13 mouse cellular contexts compared by ENCODE assay signal in the genomic region with DNA sequence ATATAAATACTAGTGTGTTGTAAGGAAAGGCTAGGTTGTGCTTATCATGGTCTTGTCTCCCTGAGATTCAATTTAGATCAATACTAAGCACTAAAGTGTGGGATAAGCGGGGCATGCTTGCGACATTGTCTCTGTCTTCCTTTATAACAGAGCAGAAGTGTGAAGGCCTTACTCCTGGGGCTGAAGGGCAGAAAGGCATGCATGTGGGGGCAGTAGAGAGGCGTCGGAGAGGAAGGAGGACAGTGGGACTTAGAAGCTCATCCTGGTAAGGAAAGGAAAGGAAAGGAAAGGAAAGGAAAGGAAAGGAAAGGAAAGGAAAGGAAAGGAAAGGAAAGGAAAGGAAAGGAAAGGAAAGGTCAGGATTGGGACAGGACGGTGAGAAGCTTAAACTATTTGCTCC. TPM values are rescaled to one million over a fixed set of nuclear protein-coding genes. Genes with fewer than 3 reads are reported as not detected.
A peak's percentile ranks its signal among the peaks of the same experiment; 100 is the strongest.
DNase-seq lines count a peak whose midpoint lies in the region; ATAC-seq and TF ChIP-seq lines count a peak whose summit lies in the region.
"Had no signal": no experiment of that assay in that cellular context is flagged by ENCODE, and none has a peak within 500 bp of the region (broad histone marks: within the 10 kb centered on the region; RNA-seq: fewer than 3 reads in every experiment).

No protein-coding gene starts in this region.

- peak; percentile 49 for TF ChIP-seq CTCF in liver, postnatal 0 days (IDR thresholded peaks at IDR 0.05; ENCODE audit: low read depth)
- peak in 1 of 2 experiments; percentile 55; a peak in 2 of 4 replicates for TF ChIP-seq CTCF in CH12.LX (conservative IDR thresholded peaks at IDR 0.05 in 1 of 2, IDR thresholded peaks at IDR 0.05 in 1 of 2; ENCODE audit: low read depth in 2 of 2, low read length in 2 of 2)
- TF ChIP-seq CTCF in cortical plate, adult 2 months (IDR thresholded peaks at IDR 0.05; ENCODE audit: extremely low read depth, insufficient read depth, low read length), result peak; percentile 27; the same call in 1 of the 2 replicates

- no peak for TF ChIP-seq EP300 in liver, postnatal 0 days (IDR thresholded peaks at IDR 0.05; ENCODE audit: low read depth)
- TF ChIP-seq EP300 in CH12.LX (IDR thresholded peaks at IDR 0.05; ENCODE audit: low read length), result no peak

- no peaks in the 10 kb centered on the region for H3K36me3 ChIP-seq in hindbrain, embryonic 11.5 days (ENCODE audit: control insufficient read depth, insufficient read depth, low read length)
- H3K36me3 ChIP-seq in hindbrain, embryonic 14.5 days (replicated peaks; ENCODE audit: control insufficient read depth, insufficient read depth), result no peaks in the 10 kb centered on the region
- H3K36me3 ChIP-seq in liver, postnatal 0 days (replicated peaks; ENCODE audit: insufficient read depth, low read length), result no peaks in the 10 kb centered on the region
- no peaks in the 10 kb centered on the region for H3K36me3 ChIP-seq in CH12.LX (replicated peaks in 1 of 2; ENCODE audit: control insufficient read depth in 1 of 2, insufficient read depth in 1 of 2, low read length in 1 of 2)
- H3K36me3 ChIP-seq: hindbrain, embryonic 15.5 days; lung, embryonic 15.5 days; midbrain, embryonic 15.5 days had no signal

- in situ Hi-C loops in CH12.LX (cut with MboI; ENCODE audit: low pct_ligation_motif_present, low pct_unique_long_range_greater_than_20kb, low sequenced_read_pairs), result no loop called here

- H3K79me2 ChIP-seq in CH12.LX (replicated peaks; ENCODE audit: control insufficient read depth, extremely low read depth, insufficient read depth, poor library complexity, severe bottlenecking), result no peaks in the 10 kb centered on the region

- TF ChIP-seq POLR2A in CH12.LX (IDR thresholded peaks at IDR 0.05; ENCODE audit: low read depth, low read length), result no peak
- no peak for TF ChIP-seq POLR2A in cortical plate, adult 2 months (IDR thresholded peaks at IDR 0.05; ENCODE audit: extremely low read depth, insufficient read depth, low read length)

- no peak for ATAC-seq in hindbrain, embryonic 11.5 days (ENCODE audit: low FRiP score)
- ATAC-seq in hindbrain, embryonic 14.5 days (ENCODE audit: low FRiP score), result no peak
- no peak for ATAC-seq in liver, postnatal 0 days
- no peak for ATAC-seq in megakaryocyte-erythroid progenitor cell, adult 5-6 weeks (replicated peaks; ENCODE audit: low FRiP score, low TSS enrichment, poor library complexity, severe bottlenecking)
- ATAC-seq: midbrain, embryonic 15.5 days had no signal

- H3K27ac ChIP-seq in hindbrain, embryonic 11.5 days (ENCODE audit: low read depth, low read length), result no peak overlapping the region
- no peak overlapping the region for H3K27ac ChIP-seq in hindbrain, embryonic 14.5 days
- no peak overlapping the region for H3K27ac ChIP-seq in liver, postnatal 0 days (ENCODE audit: low read depth)
- no peak overlapping the region for H3K27ac ChIP-seq in CH12.LX (ENCODE audit: insufficient read depth, low read depth)
- no peak overlapping the region for H3K27ac ChIP-seq in cortical plate, adult 2 months (ENCODE audit: insufficient read depth, low read length)
- H3K27ac ChIP-seq: hindbrain, embryonic 15.5 days; lung, embryonic 15.5 days; midbrain, embryonic 15.5 days had no signal

- peaks cover 7% of the 10 kb centered on the region; the same call in 1 of the 2 replicates for H3K4me1 ChIP-seq in hindbrain, embryonic 11.5 days (replicated peaks; ENCODE audit: control insufficient read depth, insufficient read depth, low read length)
- peaks cover 24% of the 10 kb centered on the region for H3K4me1 ChIP-seq in hindbrain, embryonic 14.5 days (replicated peaks; ENCODE audit: control insufficient read depth, insufficient read depth, low read length)
- peaks cover 15% of the 10 kb centered on the region for H3K4me1 ChIP-seq in liver, postnatal 0 days (ENCODE audit: insufficient read depth)
- peaks cover 7 to 16% of the 10 kb centered on the region in 2 experiments for H3K4me1 ChIP-seq in CH12.LX (ENCODE audit: control insufficient read depth in 1 of 2, insufficient read depth in 2 of 2)
- H3K4me1 ChIP-seq in cortical plate, adult 2 months (ENCODE audit: control insufficient read depth, insufficient read depth, low read length), result peaks cover 3% of the 10 kb centered on the region

- dilution Hi-C loops in CH12.LX (cut with MboI; ENCODE audit: extremely low pct_ligation_motif_present, extremely low pct_unique_long_range_greater_than_20kb, low sequenced_read_pairs), result no loop called here

- no peak; the same call in none of the 2 replicates for TF ChIP-seq RAD21 in CH12.LX (IDR thresholded peaks at IDR 0.05; ENCODE audit: low read depth, low read length)

- peaks cover 6% of the 10 kb centered on the region; the same call in 1 of the 2 replicates for H3K27me3 ChIP-seq in hindbrain, embryonic 11.5 days (ENCODE audit: control insufficient read depth, insufficient read depth, low read length)
- H3K27me3 ChIP-seq in hindbrain, embryonic 14.5 days (ENCODE audit: control insufficient read depth, insufficient read depth, low read length), result no peaks in the 10 kb centered on the region
- H3K27me3 ChIP-seq in liver, postnatal 0 days (ENCODE audit: insufficient read depth, low read length), result peaks cover 17% of the 10 kb centered on the region
- peaks cover 80% of the 10 kb centered on the region for H3K27me3 ChIP-seq in CH12.LX (replicated peaks)
- H3K27me3 ChIP-seq: hindbrain, embryonic 15.5 days had no signal

- no peak overlapping the region for H3K9ac ChIP-seq in hindbrain, embryonic 11.5 days (ENCODE audit: low read depth, low read length)
- no peak overlapping the region for H3K9ac ChIP-seq in hindbrain, embryonic 14.5 days
- no peak overlapping the region for H3K9ac ChIP-seq in liver, postnatal 0 days (replicated peaks)
- H3K9ac ChIP-seq in CH12.LX (ENCODE audit: insufficient read depth, low read depth), result no peak overlapping the region
- H3K9ac ChIP-seq: hindbrain, embryonic 15.5 days; lung, embryonic 15.5 days; midbrain, embryonic 15.5 days had no signal

- no peaks in the 10 kb centered on the region for H3K9me3 ChIP-seq in hindbrain, embryonic 11.5 days (ENCODE audit: control insufficient read depth, low read length)
- no peaks in the 10 kb centered on the region for H3K9me3 ChIP-seq in hindbrain, embryonic 14.5 days (ENCODE audit: control insufficient read depth, low read length)
- H3K9me3 ChIP-seq in liver, postnatal 0 days (ENCODE audit: low read length), result no peaks in the 10 kb centered on the region
- H3K9me3 ChIP-seq in CH12.LX (replicated peaks; ENCODE audit: low read length), result no peaks in the 10 kb centered on the region
- H3K9me3 ChIP-seq: hindbrain, embryonic 15.5 days; lung, embryonic 15.5 days; midbrain, embryonic 15.5 days had no signal

- no peak overlapping the region for H3K4me2 ChIP-seq in hindbrain, embryonic 11.5 days (replicated peaks; ENCODE audit: low read depth, low read length)
- H3K4me2 ChIP-seq in hindbrain, embryonic 14.5 days (replicated peaks), result no peak overlapping the region
- no peak overlapping the region for H3K4me2 ChIP-seq in liver, postnatal 0 days (ENCODE audit: low read depth, low read length)
- H3K4me2 ChIP-seq in CH12.LX (ENCODE audit: insufficient read depth, low read depth, poor library complexity, severe bottlenecking), result no peak overlapping the region
- H3K4me2 ChIP-seq: hindbrain, embryonic 15.5 days; lung, embryonic 15.5 days; midbrain, embryonic 15.5 days had no signal

- H3K4me3 ChIP-seq in hindbrain, embryonic 11.5 days (ENCODE audit: low read depth, low read length), result no peak overlapping the region
- H3K4me3 ChIP-seq in hindbrain, embryonic 14.5 days (replicated peaks; ENCODE audit: low read length), result no peak overlapping the region
- no peak overlapping the region for H3K4me3 ChIP-seq in liver, postnatal 0 days (ENCODE audit: low read depth, low read length)
- no peak overlapping the region for H3K4me3 ChIP-seq in CH12.LX (replicated peaks in 1 of 3; ENCODE audit: low read depth in 2 of 3, low read length in 2 of 3, poor library complexity in 1 of 3)
- no peak overlapping the region for H3K4me3 ChIP-seq in cortical plate, adult 2 months (ENCODE audit: insufficient read depth, low read length)
- H3K4me3 ChIP-seq: hindbrain, embryonic 15.5 days; lung, embryonic 15.5 days; midbrain, embryonic 15.5 days had no signal

- DNase-seq in hindbrain, embryonic 11.5 days (ENCODE audit: low spot score), result peak; percentile 33
- no peak for DNase-seq in hindbrain, embryonic 14.5 days (ENCODE audit: low spot score)
- DNase-seq in liver, postnatal 0 days, result no peak
- no peak for DNase-seq in liver
- DNase-seq in CH12.LX (ENCODE audit: extremely low read depth), result peak; percentile 7
- DNase-seq in layer of hippocampus, adult 9-11 months, result no peak
- DNase-seq: cerebellum, adult 9-10 months; right cerebral cortex, postnatal 4 days had no signal

- 21% methylated on average over 5 of the region's 5 CpGs for WGBS in hindbrain, embryonic 11.5 days
- WGBS in hindbrain, embryonic 14.5 days, result 30% methylated on average over 5 of the region's 5 CpGs
- 29% methylated on average over 5 of the region's 5 CpGs for WGBS in liver, postnatal 0 days (ENCODE audit: insufficient replicate concordance)

RNA-seq across cellular contexts. Expression of a gene that starts 1.9 kb away (rescaled TPM):
- polyA plus RNA-seq in hindbrain, embryonic 11.5 days (2014; fragmentation: Nextera tagmentation; extraction: Ambion mirVana), result 2.9 and 3.2 TPM in 2 replicates
- polyA plus RNA-seq in hindbrain, embryonic 14.5 days (2014; fragmentation: Nextera tagmentation; extraction: Ambion mirVana), result 2.0 and 2.3 TPM in 2 replicates
- polyA plus RNA-seq in liver, postnatal 0 days (2015; fragmentation: Nextera tagmentation; extraction: Ambion mirVana), result 10.6 and 14.2 TPM in 2 replicates
- 0.42 and 0.89 TPM in 2 replicates for total RNA-seq in CH12.LX (2012; rRNA removed)
- total RNA-seq in CH12.LX (2014; rRNA removed), result 0.34 and 1.1 TPM in 2 replicates
- polyA plus RNA-seq in CH12.LX (2012; ENCODE audit: insufficient read length, low read depth), result 3.7 and 4.1 TPM in 2 replicates
- 9.8 and 12.5 TPM in 2 replicates for polyA plus RNA-seq in cortical plate, adult 2 months (2012; rRNA removed)
- not detected in 2 replicates for total RNA-seq in megakaryocyte-erythroid progenitor cell, adult 5-6 weeks (2014; fragmentation: Nextera tagmentation)
- total RNA-seq in megakaryocyte-erythroid progenitor cell, adult 5-6 weeks (2017), result not detected in 2 replicates

RNA-seq across cellular contexts. Expression of a gene that starts 2.2 kb away (rescaled TPM):
- polyA plus RNA-seq in hindbrain, embryonic 11.5 days (2014; fragmentation: Nextera tagmentation; extraction: Ambion mirVana), result 11.8 and 17.6 TPM in 2 replicates
- polyA plus RNA-seq in hindbrain, embryonic 14.5 days (2014; fragmentation: Nextera tagmentation; extraction: Ambion mirVana), result 20.0 and 23.5 TPM in 2 replicates
- polyA plus RNA-seq in liver, postnatal 0 days (2015; fragmentation: Nextera tagmentation; extraction: Ambion mirVana), result 0.77 and 1.0 TPM in 2 replicates
- total RNA-seq in CH12.LX (2012; rRNA removed) (1.2 and 1.6 TPM in 2 replicates), CH12.LX (2014; rRNA removed) (0.11 and 0.20 TPM in 2 replicates)
- polyA plus RNA-seq in CH12.LX (2012; ENCODE audit: insufficient read length, low read depth), result 1.5 and 1.8 TPM in 2 replicates
- 159 and 165 TPM in 2 replicates for polyA plus RNA-seq in cortical plate, adult 2 months (2012; rRNA removed)
- total RNA-seq in megakaryocyte-erythroid progenitor cell, adult 5-6 weeks (2014; fragmentation: Nextera tagmentation), result 1.7 and 1.9 TPM in 2 replicates
- total RNA-seq in megakaryocyte-erythroid progenitor cell, adult 5-6 weeks (2017), result 0.11 and 0.52 TPM in 2 replicates

RNA-seq across cellular contexts. Expression of a gene that starts 54.4 kb away (rescaled TPM):
- polyA plus RNA-seq in hindbrain, embryonic 11.5 days (2014; fragmentation: Nextera tagmentation; extraction: Ambion mirVana), result 12.7 and 14.3 TPM in 2 replicates
- 19.5 and 24.2 TPM in 2 replicates for polyA plus RNA-seq in hindbrain, embryonic 14.5 days (2014; fragmentation: Nextera tagmentation; extraction: Ambion mirVana)
- polyA plus RNA-seq in liver, postnatal 0 days (2015; fragmentation: Nextera tagmentation; extraction: Ambion mirVana), result not detected in 2 replicates
- not detected in 2 replicates for total RNA-seq in CH12.LX (2012; rRNA removed)
- not detected in 2 replicates for total RNA-seq in CH12.LX (2014; rRNA removed)
- polyA plus RNA-seq in CH12.LX (2012; ENCODE audit: insufficient read length, low read depth), result not detected in 2 replicates
- polyA plus RNA-seq in cortical plate, adult 2 months (2012; rRNA removed), result 4.6 and 4.9 TPM in 2 replicates
- not detected in 2 replicates for total RNA-seq in megakaryocyte-erythroid progenitor cell, adult 5-6 weeks (2014; fragmentation: Nextera tagmentation)
- not detected in 2 replicates for total RNA-seq in megakaryocyte-erythroid progenitor cell, adult 5-6 weeks (2017)

Comparison
In these comparisons a context has a peak if more than half of its experiments do, and no peak if none do; other contexts are left out.
1. DNase-seq: peak in hindbrain, embryonic 11.5 days (single experiment) and CH12.LX (single experiment); none in hindbrain, embryonic 14.5 days (single experiment), liver, postnatal 0 days (single experiment), liver (single experiment) and layer of hippocampus, adult 9-11 months (single experiment).